Mouse (Mus musculus) CD4-positive helper T cell, adult 2 months (primary cell): ENCODE results near the gene Vamp2.

Experiments used
- DNase-seq: peaks from one replicate; pipeline ENCODE4 v3.0.0-alpha.2; 2012; ENCODE audit warnings: low read depth, missing footprints, low spot score

Vamp2 gene

DNA sequence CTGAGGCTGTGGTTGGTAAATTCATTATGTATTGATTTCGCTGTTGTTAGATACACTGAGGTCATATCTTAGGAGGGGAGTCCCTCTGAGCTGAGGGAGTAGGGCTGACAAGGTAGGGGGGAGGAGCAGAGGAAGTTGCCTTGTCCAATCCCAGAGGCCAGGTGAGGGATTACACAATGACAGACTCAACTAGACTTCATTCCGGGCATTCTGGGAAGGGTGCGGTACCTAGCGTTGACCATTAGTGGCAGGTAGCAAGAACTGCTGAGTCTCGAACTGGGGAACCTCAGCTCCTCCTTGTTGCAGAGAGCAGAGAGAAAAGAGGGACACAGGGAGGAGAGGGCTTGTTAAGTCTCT, 45.3 kb downstream of the Vamp2 start:
- peak; percentile 36 for DNase-seq

DNA sequence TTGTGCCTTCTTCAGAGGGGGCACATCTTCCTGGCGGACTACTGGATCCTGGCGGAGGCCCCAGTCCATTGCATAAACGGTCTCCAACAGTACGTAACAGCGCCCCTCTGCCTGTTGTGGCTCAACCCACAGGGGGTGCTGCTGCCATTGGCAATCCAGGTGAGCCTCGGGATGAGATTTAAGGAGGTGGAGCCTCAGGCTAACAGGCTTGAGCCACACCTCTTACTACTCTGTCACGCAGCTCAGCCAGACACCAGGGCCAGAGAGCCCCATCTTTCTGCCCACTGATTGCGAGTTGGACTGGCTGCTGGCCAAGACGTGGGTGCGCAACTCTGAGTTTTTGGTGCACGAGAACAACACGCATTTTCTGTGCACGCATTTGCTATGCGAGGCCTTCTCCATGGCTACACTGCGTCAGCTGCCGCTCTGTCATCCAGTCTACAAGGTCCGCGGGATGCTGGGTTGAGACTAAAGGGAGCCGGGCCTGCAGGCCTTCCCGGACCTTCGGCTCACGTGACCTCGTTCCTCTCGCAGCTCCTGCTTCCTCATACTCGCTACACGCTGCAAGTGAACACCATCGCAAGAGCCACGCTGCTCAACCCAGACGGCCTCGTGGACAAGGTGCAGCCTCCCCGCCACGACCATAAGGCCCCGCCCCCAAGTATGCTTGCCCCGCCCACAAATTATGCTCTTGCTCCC, 45.8 kb downstream of the Vamp2 start:
- DNase-seq: peak; percentile 58

GRCm38 (mm10) chr11:69134622-69134968, 46.3 kb downstream of the Vamp2 start:
- DNase-seq: no peak

DNA sequence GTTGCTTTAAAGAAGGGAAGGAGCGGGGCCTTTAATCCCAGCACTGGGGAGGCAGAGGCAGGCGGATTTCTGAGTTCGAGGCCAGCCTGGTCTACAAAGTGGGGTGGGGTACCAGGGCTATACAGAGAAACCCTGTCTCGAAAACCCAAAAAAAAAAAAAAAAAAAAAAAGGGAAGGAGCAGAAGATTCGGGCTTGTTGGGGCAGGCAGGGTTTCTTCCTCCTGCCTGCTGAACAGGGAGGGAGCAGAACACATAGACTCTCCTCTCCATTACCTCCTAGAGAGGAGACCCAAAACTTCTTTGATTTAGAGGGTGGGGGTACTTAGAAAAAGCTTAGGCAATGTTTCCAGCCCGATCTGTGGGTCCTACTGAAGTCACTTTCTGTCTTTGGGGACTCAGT, 47.1 kb downstream of the Vamp2 start:
- no peak for DNase-seq
